Mouse (Mus musculus): ENCODE results near the gene Itpr2. TPM values are rescaled to one million over a fixed set of nuclear protein-coding genes. Genes with fewer than 3 reads are reported as not detected.
A peak's percentile ranks its signal among the peaks of the same experiment; 100 is the strongest.

Gene Itpr2
- 123 and 128 TPM in 2 replicates for total RNA-seq (2017)

DNA sequence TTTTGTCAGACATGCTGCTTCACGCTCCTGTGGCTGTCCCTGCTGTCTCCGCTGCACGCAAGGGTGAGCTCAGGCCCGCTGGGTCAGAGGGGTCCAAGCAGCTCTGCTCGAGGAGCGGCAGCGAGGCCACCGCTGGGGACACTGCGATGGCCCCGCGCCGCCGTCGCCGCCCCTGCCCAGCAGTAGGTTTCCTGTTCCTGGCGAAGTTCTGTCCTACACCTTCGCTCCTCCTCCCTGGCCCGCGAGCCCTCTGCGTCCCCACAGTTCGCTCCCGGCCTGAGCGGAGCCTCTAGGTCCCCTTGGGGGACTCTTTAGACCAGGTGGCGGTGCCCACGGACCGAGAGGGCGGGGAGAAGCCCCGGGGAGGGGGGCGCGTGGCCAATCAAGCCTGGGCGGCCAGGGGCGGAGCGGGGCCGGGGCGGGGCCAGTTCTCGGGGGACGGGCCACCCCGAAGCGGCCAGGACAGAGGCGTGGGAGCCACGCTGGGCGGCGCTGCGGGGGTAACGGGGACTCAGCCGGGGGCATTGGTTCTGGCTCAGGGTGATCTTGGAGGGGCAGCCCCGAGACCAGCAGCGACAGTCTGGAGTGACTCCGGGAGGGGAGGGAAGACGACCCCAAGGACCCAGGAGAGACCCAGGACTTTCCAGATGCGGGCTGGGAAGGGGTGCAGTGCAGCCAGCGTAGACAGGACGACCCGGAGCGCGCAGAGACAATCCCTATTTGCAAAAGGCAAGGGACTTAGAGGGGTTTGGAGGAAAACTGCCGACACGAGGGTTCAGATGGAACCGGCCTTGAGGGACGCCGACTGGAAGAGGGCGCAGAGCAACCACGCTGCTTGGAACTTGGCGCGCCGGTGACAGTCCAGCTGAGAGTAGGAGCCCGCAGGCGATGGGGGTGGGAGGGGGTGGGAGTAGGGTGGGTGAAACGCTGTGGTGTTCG, at the start of gene Itpr2:
Gene Itpr2, minus strand, starts transcription at position 358 of the 939 bp plus-strand sequence.
- peak; percentile 57 for ATAC-seq (ENCODE audit: extremely low read depth, insufficient number of reproducible peaks, low FRiP score, poor library complexity, severe bottlenecking)

DNA sequence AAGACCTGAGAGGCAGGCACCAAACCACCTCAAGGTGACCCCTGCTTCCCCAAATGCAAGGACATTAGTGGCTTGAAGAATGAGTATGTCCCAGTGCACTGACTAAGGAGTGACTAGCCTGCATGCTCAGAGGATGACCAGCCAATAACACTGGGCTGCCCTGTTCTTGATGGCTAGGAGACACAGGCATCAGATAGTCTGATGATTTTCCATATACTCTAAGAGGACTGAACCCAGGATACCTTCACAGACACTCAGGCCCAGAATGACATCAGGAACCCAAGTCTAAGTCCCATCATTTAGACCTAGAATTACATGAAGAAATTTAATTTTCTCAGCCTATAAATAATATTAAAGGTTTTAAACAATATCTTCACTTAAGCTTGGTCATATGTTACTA, 49.3 kb upstream of the Itpr2 start:
- no peak for ATAC-seq (ENCODE audit: extremely low read depth, insufficient number of reproducible peaks, low FRiP score, poor library complexity, severe bottlenecking)

DNA sequence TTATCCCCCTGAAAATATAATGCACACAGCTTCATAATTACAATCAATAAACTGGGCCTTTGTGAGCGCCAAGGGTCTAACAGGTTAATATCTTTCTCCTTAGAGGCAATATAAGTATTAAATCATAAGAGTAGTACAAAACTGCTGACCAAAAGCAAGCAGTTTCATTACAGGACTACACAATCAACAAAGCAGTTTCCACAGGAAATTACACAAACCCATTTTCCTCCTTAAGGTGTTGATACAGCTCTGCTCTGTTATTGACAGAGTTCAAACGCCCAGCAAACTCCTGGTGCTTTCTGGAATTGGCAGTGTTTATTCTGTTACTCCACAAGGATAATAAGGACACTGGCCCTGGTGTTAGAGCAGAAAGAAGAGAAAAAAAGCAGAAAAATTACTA, 48.4 kb upstream of the Itpr2 start:
- ATAC-seq (ENCODE audit: extremely low read depth, insufficient number of reproducible peaks, low FRiP score, poor library complexity, severe bottlenecking), result no peak

- ATAC-seq (ENCODE audit: extremely low read depth, insufficient number of reproducible peaks, low FRiP score, poor library complexity, severe bottlenecking), result no peak
These were observed 43.4 kb upstream of the Itpr2 start for GRCm38 (mm10) chr6:146545289-146545865.

DNA sequence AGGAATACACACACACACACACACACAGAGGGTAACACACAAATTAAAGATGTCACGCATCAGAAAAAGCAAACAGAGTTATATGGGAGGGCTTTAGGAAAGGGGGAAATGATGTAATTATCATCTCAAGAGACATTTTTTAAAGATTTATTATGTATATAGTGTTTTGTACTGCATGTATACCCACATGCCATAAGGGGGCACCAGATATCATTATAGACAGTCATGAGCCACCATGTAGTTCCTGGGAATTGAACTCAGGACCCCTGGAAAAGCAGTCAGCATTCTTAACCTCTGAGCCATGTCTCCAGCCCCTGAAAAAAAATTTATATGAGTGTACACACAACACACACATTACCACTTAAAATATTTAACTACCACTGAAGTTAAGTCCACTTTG, 42.6 kb upstream of the Itpr2 start:
- ATAC-seq (ENCODE audit: extremely low read depth, insufficient number of reproducible peaks, low FRiP score, poor library complexity, severe bottlenecking), result no peak

GRCm38 (mm10) chr6:146540386-146540785, 38.4 kb upstream of the Itpr2 start:
- no peak for ATAC-seq (ENCODE audit: extremely low read depth, insufficient number of reproducible peaks, low FRiP score, poor library complexity, severe bottlenecking)

GRCm38 (mm10) chr6:146538661-146539060, 36.6 kb upstream of the Itpr2 start:
- no peak for ATAC-seq (ENCODE audit: extremely low read depth, insufficient number of reproducible peaks, low FRiP score, poor library complexity, severe bottlenecking)

- ATAC-seq (ENCODE audit: extremely low read depth, insufficient number of reproducible peaks, low FRiP score, poor library complexity, severe bottlenecking), result no peak
These were observed 36.0 kb upstream of the Itpr2 start for GRCm38 (mm10) chr6:146538071-146538470.

- no peak for ATAC-seq (ENCODE audit: extremely low read depth, insufficient number of reproducible peaks, low FRiP score, poor library complexity, severe bottlenecking)
These were observed 35.1 kb upstream of the Itpr2 start for GRCm38 (mm10) chr6:146537111-146537510.

DNA sequence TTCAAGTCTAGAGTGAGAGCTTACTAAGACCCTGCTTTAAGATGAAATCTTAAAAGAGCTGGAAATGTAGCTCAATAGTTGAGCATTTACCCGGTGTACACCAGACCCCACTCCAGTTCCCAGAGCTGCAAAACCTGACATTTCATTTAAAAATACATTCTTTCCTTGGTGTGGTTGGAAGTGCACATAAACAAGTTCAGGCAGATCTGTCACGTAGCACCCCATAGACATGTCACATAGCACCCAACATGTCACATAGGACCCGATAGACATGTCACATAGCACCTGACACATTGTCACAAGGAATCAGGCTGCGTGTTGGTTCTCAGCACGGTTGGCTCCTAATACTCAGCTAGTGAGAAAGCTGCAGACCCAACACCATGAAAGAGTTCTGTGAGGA, 33.5 kb upstream of the Itpr2 start:
- ATAC-seq (ENCODE audit: extremely low read depth, insufficient number of reproducible peaks, low FRiP score, poor library complexity, severe bottlenecking), result no peak

GRCm38 (mm10) chr6:146533146-146533545, 31.1 kb upstream of the Itpr2 start:
- no peak for ATAC-seq (ENCODE audit: extremely low read depth, insufficient number of reproducible peaks, low FRiP score, poor library complexity, severe bottlenecking)

- ATAC-seq (ENCODE audit: extremely low read depth, insufficient number of reproducible peaks, low FRiP score, poor library complexity, severe bottlenecking), result no peak
These were observed 28.7 kb upstream of the Itpr2 start for GRCm38 (mm10) chr6:146530769-146531168.

DNA sequence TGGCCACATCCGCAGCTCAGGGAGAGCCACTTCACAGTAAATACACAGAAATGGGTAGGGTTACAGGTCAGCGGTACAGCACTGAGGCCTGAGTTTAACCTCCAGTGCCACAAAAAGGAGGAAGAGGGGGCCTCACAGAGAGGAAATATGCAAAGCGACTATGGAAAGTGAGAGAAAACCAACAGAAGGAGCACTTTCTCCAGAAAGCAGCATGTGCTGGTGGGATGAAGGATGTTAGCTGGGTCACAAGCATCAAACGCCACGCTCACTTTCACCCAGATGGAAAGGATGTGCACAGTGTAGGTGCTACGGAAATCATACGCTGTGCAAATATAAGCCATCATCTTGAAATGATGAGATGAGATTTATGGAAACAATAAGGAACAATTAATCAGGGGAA, 28.3 kb upstream of the Itpr2 start:
- no peak for ATAC-seq (ENCODE audit: extremely low read depth, insufficient number of reproducible peaks, low FRiP score, poor library complexity, severe bottlenecking)

- ATAC-seq (ENCODE audit: extremely low read depth, insufficient number of reproducible peaks, low FRiP score, poor library complexity, severe bottlenecking), result no peak
These were observed 25.5 kb upstream of the Itpr2 start for GRCm38 (mm10) chr6:146527537-146527936.

GRCm38 (mm10) chr6:146525500-146525899, 23.5 kb upstream of the Itpr2 start:
- no peak for ATAC-seq (ENCODE audit: extremely low read depth, insufficient number of reproducible peaks, low FRiP score, poor library complexity, severe bottlenecking)

- ATAC-seq (ENCODE audit: extremely low read depth, insufficient number of reproducible peaks, low FRiP score, poor library complexity, severe bottlenecking), result peak; percentile 30; the same call in 1 of the 2 replicates
These were observed 19.6 kb upstream of the Itpr2 start for GRCm38 (mm10) chr6:146521456-146522245.

DNA sequence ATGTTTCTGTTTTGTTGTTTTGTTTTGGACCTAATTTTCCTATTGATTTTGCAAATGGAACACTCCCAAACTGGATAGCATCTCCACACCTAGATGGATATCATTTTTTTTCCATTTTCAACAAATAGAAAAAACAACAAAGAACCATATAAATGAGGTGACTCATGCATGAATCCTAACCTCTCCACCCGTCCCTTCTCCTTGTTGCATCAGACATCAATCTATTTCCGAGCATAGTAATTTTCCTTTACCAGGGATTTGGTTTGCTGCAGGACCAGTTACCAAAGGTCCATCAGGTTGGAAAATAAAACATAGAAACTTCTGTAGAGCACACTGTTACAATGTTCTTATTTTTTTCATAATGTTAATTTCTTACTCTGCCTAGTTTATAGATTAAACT, 17.0 kb upstream of the Itpr2 start:
- no peak for ATAC-seq (ENCODE audit: extremely low read depth, insufficient number of reproducible peaks, low FRiP score, poor library complexity, severe bottlenecking)

DNA sequence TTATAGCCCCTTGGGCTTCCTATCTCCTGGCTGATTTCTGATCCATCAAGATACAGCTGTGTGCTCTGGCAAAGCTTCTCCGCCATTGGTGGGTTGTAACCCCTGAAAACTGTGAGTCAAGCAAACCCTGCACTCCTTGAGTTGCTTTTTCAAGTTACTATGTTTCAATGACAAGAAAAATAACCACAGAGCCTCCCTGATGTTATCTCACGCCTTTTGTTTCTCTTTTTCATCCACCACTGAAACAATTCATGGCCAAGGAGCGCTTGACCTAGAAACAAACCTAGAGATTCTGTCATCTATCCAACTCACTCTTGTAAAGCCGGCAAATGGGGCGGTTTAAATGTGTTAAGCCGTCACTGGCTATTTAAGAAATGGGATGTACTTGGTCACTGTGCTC, 13.9 kb upstream of the Itpr2 start:
- ATAC-seq (ENCODE audit: extremely low read depth, insufficient number of reproducible peaks, low FRiP score, poor library complexity, severe bottlenecking), result no peak

DNA sequence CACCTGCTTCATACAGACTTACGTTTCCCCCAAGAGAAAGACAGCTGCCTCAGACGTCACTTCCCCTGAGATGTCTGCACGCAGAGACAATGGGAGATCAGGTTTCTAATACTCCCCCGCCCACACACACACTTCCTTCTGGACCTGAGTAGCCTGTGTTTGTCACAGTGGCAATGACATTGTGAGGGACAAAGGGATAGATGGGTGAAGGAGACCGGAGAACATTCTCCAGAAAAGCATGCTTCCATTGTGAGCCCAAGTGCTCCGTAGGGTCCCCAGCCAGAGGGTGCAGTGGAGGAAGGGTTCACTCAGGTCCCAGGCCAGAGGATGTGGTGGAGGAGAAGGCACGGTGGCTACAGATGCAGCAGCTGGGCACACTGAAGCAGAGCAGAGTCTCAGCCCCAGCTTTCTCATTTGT, 12.5 kb upstream of the Itpr2 start:
- ATAC-seq (ENCODE audit: extremely low read depth, insufficient number of reproducible peaks, low FRiP score, poor library complexity, severe bottlenecking), result peak; percentile 65

GRCm38 (mm10) chr6:146513899-146514298, 11.9 kb upstream of the Itpr2 start:
- no peak for ATAC-seq (ENCODE audit: extremely low read depth, insufficient number of reproducible peaks, low FRiP score, poor library complexity, severe bottlenecking)

All from neutrophil, adult 5-6 weeks (primary cell).